Mouse (Mus musculus): ENCODE results near the gene Cyren. TPM values are rescaled to one million over a fixed set of nuclear protein-coding genes. Genes with fewer than 3 reads are reported as not detected.

The Cyren gene
- polyA plus RNA-seq, 1 experiment = not detected

DNA sequence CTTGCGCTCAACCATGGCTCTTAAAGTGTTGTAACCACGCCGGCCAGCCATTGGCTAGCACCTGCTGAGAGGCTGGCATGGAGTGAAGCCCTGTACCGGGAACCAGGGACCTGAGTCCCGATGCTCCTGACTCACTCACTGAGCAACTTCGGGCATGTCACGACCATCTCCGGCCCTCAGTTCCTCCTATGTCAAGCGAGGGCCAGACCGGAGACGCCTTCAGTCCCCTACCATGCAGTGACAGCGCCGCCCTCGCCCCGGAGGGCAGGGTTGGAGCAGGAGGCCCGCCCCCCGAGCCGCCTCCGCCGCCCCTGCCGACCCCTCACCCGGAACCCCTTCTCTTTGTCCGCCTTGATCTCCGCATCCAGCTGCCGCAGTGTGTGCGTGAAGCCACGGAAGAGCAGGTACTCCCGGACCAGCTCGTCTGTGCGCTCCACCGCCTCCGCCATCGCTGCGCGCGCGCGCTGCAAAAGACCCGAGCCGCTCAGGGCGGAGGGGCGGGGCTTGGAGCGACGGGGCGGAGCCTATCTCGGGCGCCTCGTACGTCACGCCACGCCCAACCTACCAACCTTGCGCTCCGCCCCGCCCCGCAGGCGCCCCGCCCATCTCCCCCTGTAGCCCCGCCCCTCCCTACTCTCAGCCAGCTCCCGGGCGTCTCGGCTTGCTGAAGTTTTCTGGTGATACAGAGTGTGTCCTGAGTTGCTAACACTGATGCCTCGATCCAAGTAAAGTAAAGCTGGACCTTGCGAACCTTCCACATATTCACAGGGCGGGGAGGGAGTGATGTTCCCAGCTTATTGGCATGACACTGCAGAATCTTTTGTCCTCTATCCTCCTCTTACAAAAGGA lies 32.7 kb upstream of the Cyren start, which contains the start of gene Wdr91:
TSS of gene Wdr91 (minus strand) at position 506 of the 849 bp plus-strand sequence.
- Histone ChIP-seq H3K4me3 (ENCODE audit: insufficient read depth, low read depth, low read length) (peak within 1 kb of the TSS; percentile 80), H3K27ac (ENCODE audit: insufficient read depth, low read depth, low read length) (0 out of 2 replicates have a peak within 1 kb of the TSS, but pooled peaks have one; percentile 34), H3K4me1 (ENCODE audit: control insufficient read depth, insufficient read depth, low read length) (peaks cover 15% of the 10 kb centered on the region)
- under 1% methylated on average over 64 of the region's 64 CpGs for WGBS
- TF ChIP-seq CTCF (IDR thresholded peaks at IDR 0.05; ENCODE audit: insufficient read depth, low read depth, low read length) = no peak
- TF ChIP-seq POLR2A (IDR thresholded peaks at IDR 0.05; ENCODE audit: insufficient read depth, low read depth, low read length) = peak; percentile 91

DNA sequence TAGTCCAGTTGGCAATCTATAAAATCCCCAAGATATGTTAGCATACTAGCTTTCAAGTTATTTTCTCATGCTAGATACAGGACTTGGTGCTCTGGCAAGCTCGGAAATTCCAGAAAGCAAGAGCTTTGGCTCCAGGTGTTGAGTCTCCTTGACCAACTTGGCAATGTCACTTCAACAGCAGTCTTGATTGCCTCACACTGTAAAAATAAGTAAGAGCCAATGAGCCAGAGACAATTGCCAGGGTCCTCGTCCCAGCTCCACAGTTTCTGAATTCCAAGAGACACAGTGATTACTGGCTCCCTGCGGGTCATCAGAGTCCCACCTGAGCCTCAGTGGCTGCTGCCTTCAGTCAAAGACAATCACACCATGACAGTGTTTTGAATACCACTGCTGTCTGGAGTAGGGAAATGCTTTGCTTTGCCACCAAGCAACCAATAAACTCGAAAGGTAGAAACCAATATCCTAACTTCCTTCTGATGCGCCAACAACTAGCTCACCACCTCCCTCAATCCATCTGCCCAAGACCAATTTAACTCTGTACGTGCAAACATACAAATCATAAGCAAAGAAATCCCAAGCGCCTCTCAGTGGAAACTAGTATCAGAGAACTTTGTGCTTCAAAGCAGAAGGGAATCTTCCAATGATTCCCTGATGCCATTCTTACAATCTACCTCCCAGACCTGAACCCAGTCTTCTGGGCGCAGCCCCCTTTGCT lies 31.9 kb upstream of the Cyren start:
- no peak overlapping the region for H3K27ac ChIP-seq (ENCODE audit: insufficient read depth, low read depth, low read length)
- TF ChIP-seq POLR2A (IDR thresholded peaks at IDR 0.05; ENCODE audit: insufficient read depth, low read depth, low read length) (no peak), CTCF (IDR thresholded peaks at IDR 0.05; ENCODE audit: insufficient read depth, low read depth, low read length) (no peak)
- H3K4me1 ChIP-seq (ENCODE audit: control insufficient read depth, insufficient read depth, low read length) = peaks cover 15% of the 10 kb centered on the region
- peak overlapping the region; percentile 80 for H3K4me3 ChIP-seq (ENCODE audit: insufficient read depth, low read depth, low read length)
- WGBS = 34% methylated on average over 8 of the region's 8 CpGs

DNA sequence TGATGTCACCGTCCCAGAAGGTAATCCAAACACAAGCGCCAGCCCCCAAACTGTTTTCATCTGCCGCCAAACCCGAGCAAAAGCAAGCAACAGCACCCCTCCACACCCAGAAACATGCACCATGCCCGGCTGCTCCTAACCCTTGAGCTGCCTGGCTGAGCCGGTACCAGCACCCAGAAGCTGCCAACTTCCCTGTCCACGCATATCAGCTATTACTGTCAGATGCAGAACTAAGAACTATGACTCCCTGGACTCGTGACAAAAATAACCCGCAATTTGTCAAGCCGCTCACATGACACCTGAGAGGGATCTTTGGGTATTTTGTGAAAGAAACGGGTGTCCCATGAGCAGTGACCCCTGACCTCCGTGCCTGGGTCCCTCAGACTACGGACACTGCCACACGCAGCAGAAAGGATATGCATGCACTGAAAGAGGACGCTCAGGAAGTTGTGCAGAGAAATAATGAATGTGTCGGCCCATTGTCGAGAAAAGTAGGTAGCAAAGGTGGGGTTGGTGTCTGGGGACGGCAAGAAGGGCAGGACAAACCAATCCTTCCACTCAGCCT lies 29.9 kb upstream of the Cyren start:
- 87% methylated on average over 18 of the region's 18 CpGs for WGBS
- peaks cover 15% of the 10 kb centered on the region for H3K4me1 ChIP-seq (ENCODE audit: control insufficient read depth, insufficient read depth, low read length)
- no peak for TF ChIP-seq POLR2A (IDR thresholded peaks at IDR 0.05; ENCODE audit: insufficient read depth, low read depth, low read length)
- no peak for TF ChIP-seq CTCF (IDR thresholded peaks at IDR 0.05; ENCODE audit: insufficient read depth, low read depth, low read length)
- H3K27ac ChIP-seq (ENCODE audit: insufficient read depth, low read depth, low read length) = no peak overlapping the region
- no peak overlapping the region for H3K4me3 ChIP-seq (ENCODE audit: insufficient read depth, low read depth, low read length)

DNA sequence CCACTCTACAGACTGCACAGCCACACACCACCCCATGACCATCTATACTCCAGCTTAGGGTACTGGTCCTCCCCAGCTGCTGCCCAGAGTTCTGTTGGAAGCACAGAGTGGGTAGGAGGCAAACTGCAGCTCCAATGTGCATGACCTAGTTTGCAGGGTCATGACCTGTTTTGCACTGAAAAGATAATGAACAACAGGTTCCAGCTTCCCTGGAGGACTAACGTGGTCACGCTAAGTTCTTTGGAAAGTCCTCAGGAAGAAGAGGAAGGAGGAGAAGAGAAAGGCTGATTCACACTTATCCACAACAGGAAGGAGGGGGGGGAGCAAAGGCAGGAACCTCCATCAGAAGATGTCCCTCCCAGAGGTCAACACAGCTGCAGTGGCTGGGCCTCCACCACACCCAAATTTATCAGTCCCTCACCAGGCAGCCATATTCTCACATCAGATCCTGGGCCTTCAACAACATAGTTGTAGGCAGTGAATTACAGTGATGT lies 29.3 kb upstream of the Cyren start:
- Histone ChIP-seq H3K27ac (ENCODE audit: insufficient read depth, low read depth, low read length) (no peak overlapping the region), H3K4me3 (ENCODE audit: insufficient read depth, low read depth, low read length) (no peak overlapping the region), H3K4me1 (ENCODE audit: control insufficient read depth, insufficient read depth, low read length) (peaks cover 17% of the 10 kb centered on the region)
- WGBS = 75% methylated on average over 2 of the region's 2 CpGs
- TF ChIP-seq POLR2A (IDR thresholded peaks at IDR 0.05; ENCODE audit: insufficient read depth, low read depth, low read length) = no peak
- no peak for TF ChIP-seq CTCF (IDR thresholded peaks at IDR 0.05; ENCODE audit: insufficient read depth, low read depth, low read length)

DNA sequence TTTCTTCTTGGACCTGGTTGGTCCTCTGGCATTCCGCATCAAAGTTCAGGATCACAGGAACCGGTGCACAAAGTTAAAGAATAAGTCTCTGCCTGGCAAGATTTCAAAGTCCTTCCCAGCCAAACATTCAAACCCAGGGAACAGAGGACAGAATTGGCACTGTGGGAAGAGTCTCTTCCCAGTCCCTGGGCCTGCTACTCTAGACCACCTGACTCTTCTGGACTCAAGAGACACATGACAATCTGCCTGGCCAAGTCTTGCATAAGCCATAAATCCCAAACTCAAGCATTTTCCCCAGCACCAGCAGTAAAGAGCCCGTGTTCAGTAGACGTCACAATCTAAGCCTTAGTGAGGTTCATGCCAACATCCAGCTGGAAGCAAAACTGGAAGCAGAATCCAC lies 28.8 kb upstream of the Cyren start:
- no peak for TF ChIP-seq POLR2A (IDR thresholded peaks at IDR 0.05; ENCODE audit: insufficient read depth, low read depth, low read length)
- no peak for TF ChIP-seq CTCF (IDR thresholded peaks at IDR 0.05; ENCODE audit: insufficient read depth, low read depth, low read length)
- WGBS = 54% methylated on average over 4 of the region's 4 CpGs
- Histone ChIP-seq H3K4me1 (ENCODE audit: control insufficient read depth, insufficient read depth, low read length) (peaks cover 19% of the 10 kb centered on the region), H3K4me3 (ENCODE audit: insufficient read depth, low read depth, low read length) (no peak overlapping the region), H3K27ac (ENCODE audit: insufficient read depth, low read depth, low read length) (no peak overlapping the region)

DNA sequence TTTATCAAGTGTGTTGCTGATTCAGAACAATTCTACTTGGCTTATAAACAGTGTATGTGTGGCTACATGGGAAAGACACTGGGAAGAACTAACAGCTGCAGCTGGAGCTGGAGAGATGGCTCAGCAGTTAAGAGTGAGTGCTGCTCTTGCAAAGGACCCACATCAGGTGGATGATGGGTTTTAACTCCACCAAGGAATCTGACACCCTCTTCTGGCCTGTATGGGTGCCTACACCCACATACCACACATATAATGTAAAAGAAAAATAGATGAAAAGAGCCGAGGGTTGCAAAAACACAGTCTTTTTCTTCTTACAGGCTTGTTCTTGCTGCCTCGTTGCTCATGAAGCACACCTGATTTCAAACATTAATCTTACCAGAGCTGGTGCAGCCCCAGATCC lies 28.3 kb upstream of the Cyren start:
- WGBS = 69% methylated on average over 2 of the region's 2 CpGs
- no peak for TF ChIP-seq POLR2A (IDR thresholded peaks at IDR 0.05; ENCODE audit: insufficient read depth, low read depth, low read length)

DNA sequence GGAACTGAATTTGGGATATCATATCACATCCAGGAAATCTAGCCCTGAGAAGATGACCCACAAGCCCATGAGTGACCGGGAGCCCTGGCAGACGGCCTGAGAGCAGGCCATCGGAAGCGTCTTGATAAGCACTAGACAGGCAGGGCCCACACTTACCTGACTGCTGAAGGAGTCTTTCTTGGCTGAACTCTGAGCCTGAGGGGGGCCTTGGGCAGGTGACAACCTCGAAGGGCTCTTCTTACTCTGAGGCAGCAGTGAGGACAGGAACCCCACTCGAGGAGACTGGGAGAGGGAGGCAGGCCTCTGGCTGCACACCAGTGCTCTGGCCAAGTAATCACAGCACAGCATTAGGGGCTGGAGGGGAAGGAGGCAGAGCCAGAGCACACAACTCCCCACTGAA lies 26.5 kb upstream of the Cyren start:
- Histone ChIP-seq H3K4me1 (ENCODE audit: control insufficient read depth, insufficient read depth, low read length) (peaks cover 16% of the 10 kb centered on the region), H3K4me3 (ENCODE audit: insufficient read depth, low read depth, low read length) (no peak overlapping the region), H3K27ac (ENCODE audit: insufficient read depth, low read depth, low read length) (no peak overlapping the region)
- WGBS = 87% methylated on average over 6 of the region's 6 CpGs
- no peak for TF ChIP-seq POLR2A (IDR thresholded peaks at IDR 0.05; ENCODE audit: insufficient read depth, low read depth, low read length)
- TF ChIP-seq CTCF (IDR thresholded peaks at IDR 0.05; ENCODE audit: insufficient read depth, low read depth, low read length) = no peak

More for the DNA sequence above, 28.3 kb upstream of the Cyren start:
- Histone ChIP-seq H3K27ac (ENCODE audit: insufficient read depth, low read depth, low read length) (no peak overlapping the region), H3K4me1 (ENCODE audit: control insufficient read depth, insufficient read depth, low read length) (peaks cover 19% of the 10 kb centered on the region), H3K4me3 (ENCODE audit: insufficient read depth, low read depth, low read length) (no peak overlapping the region)

DNA sequence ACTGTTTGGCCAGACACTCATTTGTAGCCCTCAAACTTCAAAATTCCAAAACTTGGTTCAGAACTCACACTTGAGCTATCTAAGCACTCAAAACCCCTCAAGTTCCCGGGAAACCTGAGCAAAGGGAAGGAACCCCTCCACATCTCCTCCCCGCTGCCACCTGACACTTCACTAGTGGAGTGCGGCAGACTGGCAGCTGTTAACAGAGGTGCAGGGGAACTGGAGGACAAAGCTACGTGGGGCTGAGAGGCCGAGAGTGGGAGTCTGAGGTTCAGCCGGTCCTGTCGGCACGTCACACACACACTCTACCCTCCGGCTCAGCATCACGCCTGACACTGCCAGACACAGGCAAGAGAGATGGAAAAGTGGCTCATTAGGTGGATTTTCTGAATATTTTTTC lies 26.0 kb upstream of the Cyren start:
- WGBS = 85% methylated on average over 10 of the region's 10 CpGs

More for the DNA sequence above, 26.0 kb upstream of the Cyren start:
- Histone ChIP-seq H3K4me1 (ENCODE audit: control insufficient read depth, insufficient read depth, low read length) (peaks cover 16% of the 10 kb centered on the region), H3K27ac (ENCODE audit: insufficient read depth, low read depth, low read length) (no peak overlapping the region), H3K4me3 (ENCODE audit: insufficient read depth, low read depth, low read length) (no peak overlapping the region)
- TF ChIP-seq CTCF (IDR thresholded peaks at IDR 0.05; ENCODE audit: insufficient read depth, low read depth, low read length) (no peak), POLR2A (IDR thresholded peaks at IDR 0.05; ENCODE audit: insufficient read depth, low read depth, low read length) (no peak)
